Mouse (Mus musculus) T-cell, adult 2 months (primary cell): ENCODE results near the gene Ubr4.
"Not testable (repeated sequence)": the region's sequence is repeated elsewhere in the genome, so short reads cannot be mapped to it uniquely, and the experiment has no call there.

ENCODE experiments used
- DNase-seq: peaks from one replicate; pipeline ENCODE4 v3.0.0; 2022; ENCODE audit warnings: low spot score

Gene Ubr4

GRCm38 (mm10) chr4:139488325-139488724, 135.9 kb downstream of the Ubr4 start:
- no peak for DNase-seq

- no peak for DNase-seq
These were observed 137.5 kb downstream of the Ubr4 start for GRCm38 (mm10) chr4:139489946-139490345.

- DNase-seq: no peak
These were observed 138.1 kb downstream of the Ubr4 start for GRCm38 (mm10) chr4:139490413-139491055.

GRCm38 (mm10) chr4:139491541-139492170, 139.2 kb downstream of the Ubr4 start:
- DNase-seq: no peak

- DNase-seq: no peak
These were observed 139.9 kb downstream of the Ubr4 start for GRCm38 (mm10) chr4:139492258-139492833.

GRCm38 (mm10) chr4:139493227-139494025, 141.0 kb downstream of the Ubr4 start:
- no peak for DNase-seq

- no peak for DNase-seq
These were observed 148.4 kb downstream of the Ubr4 start for GRCm38 (mm10) chr4:139500814-139501213.

GRCm38 (mm10) chr4:139501702-139502101, 149.3 kb downstream of the Ubr4 start:
- no peak for DNase-seq

GRCm38 (mm10) chr4:139503919-139504318, 151.5 kb downstream of the Ubr4 start:
- no peak for DNase-seq

GRCm38 (mm10) chr4:139505716-139506115, 153.3 kb downstream of the Ubr4 start:
- DNase-seq: no peak

- DNase-seq: no peak
These were observed 154.3 kb downstream of the Ubr4 start for GRCm38 (mm10) chr4:139506727-139507126.

GRCm38 (mm10) chr4:139509069-139509468, 156.7 kb downstream of the Ubr4 start:
- DNase-seq: no peak

- no peak for DNase-seq
These were observed 159.1 kb downstream of the Ubr4 start for GRCm38 (mm10) chr4:139511557-139511956.

- no peak for DNase-seq
These were observed 160.6 kb downstream of the Ubr4 start for GRCm38 (mm10) chr4:139512985-139513384.

GRCm38 (mm10) chr4:139519221-139519620, 166.8 kb downstream of the Ubr4 start:
- no peak for DNase-seq

GRCm38 (mm10) chr4:139521926-139522325, 169.5 kb downstream of the Ubr4 start:
- no peak for DNase-seq

GRCm38 (mm10) chr4:139526475-139526874, 174.1 kb downstream of the Ubr4 start:
- no peak for DNase-seq

GRCm38 (mm10) chr4:139530248-139530647, 177.8 kb downstream of the Ubr4 start, which contains the start of gene Iffo2:
Gene Iffo2 (plus strand): TSS chr4:139530548.
- not testable (repeated sequence) for DNase-seq

- no peak for DNase-seq
These were observed 179.7 kb downstream of the Ubr4 start for GRCm38 (mm10) chr4:139532081-139532480.

- no peak for DNase-seq
These were observed 182.8 kb downstream of the Ubr4 start for GRCm38 (mm10) chr4:139535127-139535695.

GRCm38 (mm10) chr4:139535719-139536118, 183.3 kb downstream of the Ubr4 start:
- DNase-seq: no peak

GRCm38 (mm10) chr4:139536706-139537105, 184.3 kb downstream of the Ubr4 start:
- no peak for DNase-seq
